Mouse (Mus musculus) hindlimb bud, embryonic 11.5 days (tissue): ENCODE results near the gene Nadk.
A peak's percentile ranks its signal among the peaks of the same experiment; 100 is the strongest.

ENCODE experiments used
- DNase-seq: peaks from one replicate; pipeline ENCODE4 v3.0.0-alpha.2; 2012; ENCODE audit warnings: low read depth, low spot score; ENCODE audit errors: extremely low spot score

Nadk gene

DNA sequence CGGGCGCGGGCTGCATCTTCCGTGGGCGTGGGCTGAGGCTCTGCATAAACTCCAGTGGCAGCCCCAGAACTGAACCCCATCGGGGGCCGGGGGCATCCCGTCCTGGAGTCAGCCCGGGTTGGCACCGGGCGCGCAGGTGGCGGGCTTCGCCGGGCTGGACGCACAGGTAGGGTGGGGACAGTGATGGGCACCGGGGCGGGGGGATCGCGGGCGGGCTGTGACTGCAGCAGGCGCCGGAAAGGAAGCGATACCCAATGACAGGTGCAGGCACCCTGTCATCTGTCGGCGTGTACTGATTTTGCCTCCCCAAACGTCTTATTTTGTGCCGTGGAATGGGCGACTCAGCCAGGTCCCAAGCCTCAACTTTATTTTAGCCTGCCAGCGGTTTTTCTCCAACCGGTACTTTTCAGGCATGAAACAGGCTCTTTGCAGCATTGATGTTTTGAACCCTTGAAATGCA, 39.8 kb downstream of the Nadk start:
- DNase-seq, result no peak

DNA sequence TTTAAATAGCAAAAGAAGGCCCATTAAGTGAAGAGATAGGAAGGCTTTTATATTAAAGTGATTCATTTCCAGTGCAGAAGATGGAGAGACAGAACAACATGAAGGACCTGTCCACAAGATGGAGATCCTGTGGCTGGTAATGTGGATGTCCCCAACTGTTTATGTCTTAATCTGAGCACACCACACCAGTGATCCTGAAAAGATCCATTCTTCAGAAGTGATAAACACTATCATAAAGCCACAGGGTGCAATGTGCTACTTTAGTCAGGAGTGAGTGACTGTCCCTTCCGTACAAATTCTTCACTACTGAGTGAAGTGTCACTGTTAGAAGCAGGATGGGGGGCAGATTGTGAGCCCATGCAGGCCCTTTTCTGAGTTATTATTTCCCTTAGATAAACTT, 40.6 kb downstream of the Nadk start:
- no peak for DNase-seq

DNA sequence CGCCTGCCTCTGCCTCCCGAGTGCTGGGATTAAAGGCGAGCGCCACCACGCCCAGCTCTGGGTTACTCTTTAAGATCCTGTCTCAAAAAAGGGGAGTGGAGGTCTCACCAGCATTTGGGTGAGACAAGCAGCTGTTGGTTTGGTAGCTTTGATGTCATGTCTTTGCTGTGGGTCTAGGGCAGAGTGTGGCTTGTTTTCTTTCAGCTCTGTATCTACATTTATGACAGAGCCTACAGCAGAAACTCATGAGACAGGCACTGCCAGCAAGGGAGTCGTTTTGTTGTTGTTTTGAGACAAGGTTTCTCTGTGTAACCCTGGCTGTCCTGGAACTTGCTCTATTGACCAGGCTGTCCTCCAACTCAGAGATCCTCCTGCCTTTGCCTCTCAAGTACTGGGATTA, 41.6 kb downstream of the Nadk start:
- no peak for DNase-seq

DNA sequence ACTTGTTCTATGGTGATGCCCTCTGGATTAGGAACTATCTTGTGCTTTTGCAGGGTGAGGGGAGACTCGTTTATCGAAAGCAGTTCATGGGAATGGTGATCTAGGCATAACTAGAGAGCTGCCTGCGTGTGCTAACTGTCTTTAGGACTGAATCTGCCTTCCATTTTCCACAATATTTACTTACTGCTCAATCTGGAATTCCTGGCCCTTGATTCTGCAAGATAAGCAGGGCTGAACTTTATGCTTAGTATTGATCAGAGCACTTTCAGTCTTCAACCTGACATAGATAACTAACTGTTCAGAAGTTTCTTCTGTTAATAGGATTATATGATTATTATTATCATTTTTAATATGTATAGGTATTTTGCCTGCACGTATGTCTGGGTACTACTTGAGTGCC, 43.0 kb downstream of the Nadk start:
- DNase-seq, result no peak

DNA sequence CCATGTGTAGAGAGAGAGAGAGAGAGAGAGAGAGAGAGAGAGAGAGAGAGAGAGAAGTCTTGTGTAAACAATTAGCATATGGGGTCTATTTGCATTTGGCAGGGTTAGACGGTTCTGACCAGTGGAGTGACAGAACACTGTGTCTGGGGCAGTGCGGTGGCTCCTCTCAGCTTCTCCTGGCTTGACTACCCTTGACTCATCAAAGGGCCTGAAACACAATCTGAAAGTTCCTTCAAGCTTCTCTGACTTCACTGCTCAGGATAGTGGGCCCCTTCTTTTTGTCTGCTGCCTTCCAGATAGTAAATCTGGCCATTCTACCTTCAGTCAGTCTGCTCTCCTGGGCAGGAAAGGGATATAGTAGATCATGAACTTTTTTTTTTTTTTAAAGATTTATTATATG, 44.6 kb downstream of the Nadk start:
- DNase-seq, result no peak

DNA sequence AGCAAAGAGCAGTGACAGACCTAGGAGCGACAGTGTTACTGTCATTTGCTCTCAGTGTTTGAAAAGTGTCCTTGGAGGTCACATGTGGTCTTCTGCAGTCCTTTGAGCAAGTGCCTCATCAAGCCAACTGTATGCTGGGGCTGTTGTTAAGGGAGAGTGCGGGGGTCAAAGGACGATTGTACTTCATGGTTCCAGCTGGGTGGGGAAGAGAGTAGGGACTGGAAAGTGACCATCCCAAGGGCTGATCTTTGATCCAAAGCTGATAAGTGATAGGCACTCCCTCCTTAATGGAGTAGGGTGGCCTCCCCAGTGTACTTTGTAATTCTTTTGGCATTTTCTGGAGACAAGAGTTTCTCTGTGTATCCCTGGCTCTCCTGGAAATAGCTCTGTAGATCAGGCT, 49.7 kb downstream of the Nadk start:
- DNase-seq, result no peak

DNA sequence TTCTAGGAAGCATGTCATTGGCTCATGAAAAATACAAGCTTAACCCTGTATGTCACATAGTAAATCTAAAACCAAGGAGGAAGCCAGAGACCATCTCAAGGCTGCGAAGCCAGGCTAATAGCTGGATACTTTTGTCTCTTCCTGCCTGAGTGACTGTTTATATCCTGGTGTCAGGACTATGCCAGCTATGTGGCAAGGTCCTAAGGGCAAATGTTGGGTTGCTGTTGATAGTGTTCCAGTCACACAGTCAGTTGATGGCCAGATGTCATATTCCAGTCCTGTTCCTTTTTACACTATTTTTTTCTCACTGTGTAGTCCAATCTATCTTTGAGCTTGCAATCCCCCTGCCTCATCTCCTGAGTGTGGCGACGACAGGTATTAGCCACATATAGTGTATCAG, 51.1 kb downstream of the Nadk start:
- DNase-seq, result no peak

DNA sequence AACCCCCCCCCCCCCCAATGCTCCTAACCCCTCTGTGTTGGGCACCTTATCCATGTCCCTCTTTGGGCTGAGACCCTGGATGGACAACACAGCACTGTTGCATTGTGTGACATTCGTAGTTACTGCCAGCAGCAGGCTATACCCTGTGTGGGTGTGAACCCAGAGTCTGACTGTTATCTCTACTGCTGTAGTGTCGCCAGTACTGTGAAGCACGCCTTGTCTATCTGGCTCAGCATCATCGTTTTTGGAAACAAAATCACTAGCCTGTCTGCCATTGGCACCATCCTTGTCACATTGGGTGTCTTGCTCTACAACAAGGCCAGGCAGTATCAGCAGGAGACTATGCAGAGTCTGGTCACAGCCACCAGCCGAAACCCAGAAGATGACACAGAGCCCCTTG, 56.1 kb downstream of the Nadk start:
- DNase-seq, result no peak

DNA sequence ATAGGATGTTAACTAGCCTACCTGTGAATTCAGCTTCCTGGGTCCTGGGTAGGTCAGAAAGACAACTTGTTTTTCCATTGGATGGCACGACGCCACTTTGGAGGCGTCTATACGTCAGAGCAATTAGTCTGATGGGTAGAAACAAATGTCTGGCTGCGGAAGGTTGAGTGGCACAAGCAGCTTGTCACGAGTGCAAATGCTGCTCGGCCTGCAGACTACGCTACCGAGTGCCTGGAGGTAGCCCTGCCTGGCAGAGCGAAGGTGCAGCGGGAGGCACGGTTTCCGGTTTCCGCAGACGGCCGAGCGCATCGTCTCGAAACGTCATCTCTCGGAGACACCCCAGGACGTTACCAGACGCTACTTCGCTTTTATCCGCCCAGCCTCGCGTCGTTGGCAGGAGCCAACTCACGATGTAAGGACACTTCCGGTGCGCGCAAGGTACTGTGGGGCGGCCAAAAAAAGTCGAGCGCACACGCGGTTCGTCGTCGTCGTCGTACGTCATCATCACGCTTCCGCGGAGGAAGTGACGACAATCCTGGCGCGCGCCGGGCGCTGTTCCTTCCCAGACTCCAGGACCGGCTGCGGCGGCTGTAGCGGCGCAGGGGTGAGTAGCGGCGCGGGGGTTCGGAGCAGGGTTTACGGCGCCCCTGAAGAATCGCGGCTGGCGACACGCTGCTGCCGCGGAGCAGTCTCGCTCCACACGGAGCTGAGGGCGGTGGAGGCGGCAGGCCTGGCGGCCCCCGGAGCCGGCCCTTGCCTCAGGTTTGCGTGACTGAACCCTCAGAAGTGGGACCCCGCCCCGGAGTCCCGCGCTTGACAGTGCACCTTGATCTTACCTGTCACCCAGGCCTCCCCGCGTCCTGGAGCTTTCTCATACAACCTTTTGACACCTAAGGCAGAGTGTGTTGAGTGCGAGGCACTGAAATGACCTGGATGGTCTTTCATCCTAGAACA, 62.4 kb downstream of the Nadk start, which contains the start of gene Cdk11b:
Gene Cdk11b, plus strand, starts transcription at position 517 of the 954 bp plus-strand sequence.
- peak; percentile 93 for DNase-seq

DNA sequence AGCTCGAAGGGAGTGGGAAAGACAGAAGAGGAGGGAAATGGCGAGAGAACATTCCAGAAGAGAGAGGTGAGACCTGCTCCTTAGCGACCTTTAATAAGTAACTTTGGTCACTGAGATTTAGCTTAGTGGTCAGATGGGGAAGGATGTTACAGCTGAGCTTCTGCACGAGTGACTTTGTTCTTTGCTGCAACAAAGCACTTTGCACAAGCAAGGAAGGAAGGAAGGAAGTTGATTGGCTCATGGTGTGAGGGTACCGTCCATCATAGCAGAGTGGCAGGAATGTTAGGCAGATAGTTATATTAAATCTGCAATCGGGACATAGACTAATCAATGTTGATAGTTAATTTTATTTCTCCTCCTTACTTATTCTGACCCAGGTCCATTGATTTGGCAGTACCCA, 68.1 kb downstream of the Nadk start:
- no peak for DNase-seq

DNA sequence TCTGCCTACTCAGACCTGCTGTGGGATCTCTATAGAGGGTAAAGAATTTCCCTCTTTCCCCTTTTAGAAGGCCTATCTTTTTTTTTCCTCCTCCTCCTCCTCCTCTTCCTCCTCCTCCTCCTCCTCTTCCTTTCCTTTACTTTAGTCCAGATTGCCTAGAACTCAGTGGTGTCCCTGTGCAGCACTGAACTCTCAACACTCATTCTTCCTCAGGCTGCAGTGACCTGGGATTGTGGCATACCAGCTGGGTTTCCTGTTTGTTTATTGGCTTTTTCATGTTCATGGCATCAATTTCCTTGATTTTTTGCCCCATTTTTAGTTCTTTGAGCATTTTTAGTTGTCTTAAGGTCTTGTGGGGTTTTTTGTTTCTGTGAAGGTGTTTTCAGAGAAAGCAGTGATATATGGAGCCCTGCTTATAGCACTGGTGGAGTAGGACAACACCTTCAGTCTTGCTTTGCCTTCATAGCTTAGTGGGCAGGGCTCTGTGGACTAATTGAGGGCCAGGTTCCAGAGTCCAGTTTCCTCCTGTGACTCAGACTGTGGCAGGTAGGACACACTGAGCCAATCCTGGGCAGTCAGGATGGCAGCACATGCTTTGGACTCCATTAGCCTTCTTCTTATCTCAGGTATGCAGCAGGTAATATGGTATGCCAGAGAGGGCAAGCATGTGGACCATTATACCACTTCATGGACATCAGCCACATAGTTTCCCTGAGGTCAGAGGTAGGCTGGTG, 73.8 kb downstream of the Nadk start:
- no peak for DNase-seq
